Mouse (Mus musculus) thymus, postnatal 14 days (tissue): ENCODE data around the gene Zfp827.

Experiments
- DNase-seq: peaks from one replicate; pipeline ENCODE4 v3.0.0; 2021

Zfp827 gene

DNA sequence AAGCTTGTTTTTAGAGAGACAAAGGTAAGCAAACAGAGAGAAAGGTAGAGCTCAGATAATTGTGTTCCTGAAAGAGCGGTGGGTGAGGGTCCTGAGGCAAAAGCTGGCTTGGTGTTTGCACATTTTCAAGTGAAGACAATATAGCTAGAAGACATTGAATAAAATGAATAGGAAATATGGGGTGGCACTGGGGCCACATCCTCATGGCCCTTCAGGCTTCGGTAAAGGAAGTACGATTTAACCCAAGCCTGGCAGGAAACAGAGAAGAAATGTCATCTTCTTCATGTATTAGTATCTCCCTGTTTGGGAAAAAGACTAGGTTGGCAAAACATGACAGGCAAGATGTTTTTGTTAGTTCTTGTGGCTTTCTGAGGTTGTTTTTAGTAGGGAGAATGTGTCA lies 197.8 kb downstream of the Zfp827 start:
- no peak for DNase-seq

DNA sequence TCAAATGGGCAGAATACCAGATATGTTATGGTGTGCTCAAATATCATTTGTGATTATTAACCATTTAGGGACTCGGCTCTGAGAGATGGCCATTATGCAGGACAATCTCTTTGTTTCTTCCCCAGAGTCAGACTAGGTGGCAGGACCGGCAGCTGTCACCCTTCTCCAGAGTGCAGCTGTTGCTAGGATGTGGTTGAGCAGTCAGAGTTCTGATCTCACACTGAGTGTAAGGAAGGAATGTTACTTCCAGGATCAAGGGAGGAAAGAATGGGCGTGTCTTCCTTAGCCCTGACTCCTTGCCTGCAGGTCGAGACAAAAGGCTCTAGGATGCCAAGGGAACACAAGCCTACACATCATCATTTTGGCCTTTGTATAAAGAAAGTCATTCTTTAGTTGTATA lies 199.0 kb downstream of the Zfp827 start:
- DNase-seq, result no peak

DNA sequence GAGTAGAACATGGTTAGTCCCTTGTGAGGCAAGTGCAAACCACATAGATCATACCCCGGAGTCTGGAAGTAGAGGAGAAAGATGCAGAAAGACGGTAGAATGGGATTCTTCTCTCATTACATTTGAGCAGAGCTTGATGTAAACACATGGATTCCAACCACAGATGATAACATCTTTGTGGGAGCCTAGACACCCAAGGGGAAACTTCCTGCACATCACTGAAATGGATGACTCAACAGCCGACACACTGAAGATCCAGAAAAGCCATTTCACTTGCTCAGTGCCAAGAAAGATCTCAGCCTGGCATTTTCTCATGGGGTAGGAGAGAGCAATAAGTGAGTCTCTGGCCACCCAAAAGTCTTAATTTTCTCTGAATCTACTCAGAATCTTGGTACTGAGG lies 199.7 kb downstream of the Zfp827 start:
- DNase-seq, result no peak

DNA sequence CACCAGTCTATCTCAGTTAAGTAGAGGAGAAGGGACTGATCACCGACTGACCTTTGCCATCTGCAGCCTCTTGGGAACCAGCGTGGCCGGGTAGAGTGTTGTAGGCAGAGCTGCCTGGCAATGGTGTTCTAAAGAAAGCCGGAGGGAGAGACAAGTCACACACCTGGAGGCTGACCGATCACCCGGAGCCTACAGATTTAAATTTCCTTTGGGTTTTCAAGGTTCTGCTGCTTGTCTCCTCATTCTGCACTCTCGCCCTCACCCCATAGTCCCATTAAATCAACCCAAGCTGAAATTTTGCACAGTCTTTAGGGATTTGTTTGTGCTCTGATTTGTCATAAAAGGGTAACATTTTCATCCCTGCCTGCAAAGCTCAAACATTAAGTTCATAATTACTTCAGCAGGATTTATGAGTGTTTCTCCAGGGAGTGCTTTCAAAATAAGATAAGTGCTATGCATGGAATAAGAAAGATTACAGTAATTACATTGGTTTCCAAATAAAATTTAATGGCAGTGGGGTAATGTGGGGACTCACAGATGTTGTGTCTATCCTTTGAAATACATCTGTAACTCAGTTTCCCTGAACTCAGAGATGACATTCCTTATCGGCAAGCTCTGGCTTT lies 201.1 kb downstream of the Zfp827 start:
- DNase-seq, result no peak

DNA sequence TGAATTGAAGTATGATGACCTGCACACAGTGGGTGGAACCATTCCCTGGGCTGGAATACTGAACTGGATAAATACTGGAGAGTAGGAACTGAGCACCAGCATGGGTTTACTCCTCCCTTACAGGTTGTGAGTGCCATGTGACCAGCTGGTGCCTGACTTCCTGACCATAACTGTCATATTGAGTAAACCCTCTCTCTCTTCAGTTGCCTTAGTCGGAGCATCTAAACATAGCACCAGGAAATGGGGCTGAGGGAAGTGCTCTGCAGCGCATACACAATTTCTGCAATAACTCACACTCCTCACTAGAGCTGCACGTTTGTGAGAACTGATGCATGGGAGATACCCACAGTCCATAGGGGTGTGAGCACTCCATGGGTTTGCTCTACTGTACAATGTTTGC lies 211.1 kb downstream of the Zfp827 start:
- no peak for DNase-seq

DNA sequence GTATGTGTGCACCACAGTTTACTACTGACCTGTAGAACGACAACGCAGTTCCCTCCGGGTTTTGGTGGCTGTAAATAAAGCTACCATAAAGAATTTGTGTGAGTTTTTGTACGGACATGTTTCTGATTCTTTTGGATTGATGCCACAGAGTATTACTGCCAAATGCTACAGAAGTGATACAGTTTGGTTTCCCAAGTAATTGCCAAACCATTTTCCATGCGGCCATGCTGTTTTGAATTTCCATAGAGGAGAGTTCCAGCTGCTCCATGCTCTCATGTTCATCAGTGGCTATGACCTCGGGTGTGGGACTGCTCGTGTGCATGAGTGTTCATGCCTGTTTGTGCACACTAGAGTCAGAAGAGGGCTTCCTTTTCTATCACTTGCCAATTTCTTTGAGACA lies 211.8 kb downstream of the Zfp827 start:
- no peak for DNase-seq
